Mouse (Mus musculus) left cerebral cortex, adult 18-20 months (tissue): ENCODE measurements around the gene Gm6169. TPM values are rescaled to one million over a fixed set of nuclear protein-coding genes. Genes with fewer than 3 reads are reported as not detected.
"Not testable (repeated sequence)": the region's sequence is repeated elsewhere in the genome, so short reads cannot be mapped to it uniquely, and the experiment has no call there.

Experiments
- DNase-seq, 2 experiments: peaks; one replicate each; pipeline ENCODE4 v3.0.0; 2021 to 2022; ENCODE audit warnings: low spot score in 2 of 2, mixed read lengths in 1 of 2
- total RNA-seq, 2 experiments: library from RNA; stranded (reverse); gene quantifications; 2 replicates each; pipeline ENCODE4 v1.2.3; 2021

Gm6169 gene
- total RNA-seq, 2 experiments from 2014 or later = 0.80 TPM; not detected in 1

- DNase-seq = peak; percentile 30 to 40
These were observed 28.0 kb downstream of the Gm6169 start for GRCm38 (mm10) chr13:97070931-97071625.

- no peak for DNase-seq
These were observed 30.9 kb downstream of the Gm6169 start for GRCm38 (mm10) chr13:97068151-97068550.

GRCm38 (mm10) chr13:97067691-97068090, 31.3 kb downstream of the Gm6169 start:
- no peak for DNase-seq

- DNase-seq = no peak
These were observed 32.1 kb downstream of the Gm6169 start, which contains the start of gene Fam169a for GRCm38 (mm10) chr13:97066649-97067550. Gene Fam169a (plus strand): TSS chr13:97067286.

- not testable (repeated sequence) for DNase-seq
These were observed 34.0 kb downstream of the Gm6169 start for GRCm38 (mm10) chr13:97064844-97065621.

GRCm38 (mm10) chr13:97064413-97064812, 34.6 kb downstream of the Gm6169 start:
- no peak for DNase-seq

- DNase-seq = no peak
These were observed 35.6 kb downstream of the Gm6169 start for GRCm38 (mm10) chr13:97063431-97063830.

- DNase-seq = no peak
These were observed 36.9 kb downstream of the Gm6169 start for GRCm38 (mm10) chr13:97062151-97062550.

- DNase-seq = no peak
These were observed 38.7 kb downstream of the Gm6169 start for GRCm38 (mm10) chr13:97060331-97060730.

- DNase-seq = no peak
These were observed 39.3 kb downstream of the Gm6169 start for GRCm38 (mm10) chr13:97059746-97060145.

GRCm38 (mm10) chr13:97057817-97058216, 41.2 kb downstream of the Gm6169 start:
- DNase-seq = no peak

GRCm38 (mm10) chr13:97053844-97054243, 45.2 kb downstream of the Gm6169 start:
- DNase-seq = no peak

GRCm38 (mm10) chr13:97052667-97053066, 46.4 kb downstream of the Gm6169 start:
- peak; percentile 79 to 92 for DNase-seq

- DNase-seq = peak in 1 of 2 experiments; percentile 5
These were observed 47.9 kb downstream of the Gm6169 start for GRCm38 (mm10) chr13:97051158-97051557.

Other genes with a start within 250 kb of the Gm6169 start
- gene Gcnt4, start 174.5 kb downstream of the Gm6169 start, total RNA-seq = 10 to 100 TPM in 1 of 2 experiments, 1 to 10 TPM in 1; 9.9 to 12.9 TPM
- gene 1700029F12Rik, start 64.9 kb downstream of the Gm6169 start, total RNA-seq = not detected
- gene Fam169a, start 32.0 kb downstream of the Gm6169 start, total RNA-seq = 10 to 100 TPM; 51.9 to 53.1 TPM
- 10 to 100 TPM; 22.8 to 26.9 TPM for gene Gfm2, start 38.7 kb upstream of the Gm6169 start, total RNA-seq
- gene Nsa2, start 38.7 kb upstream of the Gm6169 start, total RNA-seq = 10 to 100 TPM; 31.0 to 39.8 TPM
- gene Hexb, start 99.1 kb upstream of the Gm6169 start, total RNA-seq = 100 to 1,000 TPM in 1 of 2 experiments, 10 to 100 TPM in 1; 99.4 to 107 TPM
- 100 to 1,000 TPM; 640 to 678 TPM for gene Enc1, start 141.9 kb upstream of the Gm6169 start, total RNA-seq